Mouse (Mus musculus) ES-Bruce4 (cell line): ENCODE results near the gene Olfr1291-ps1. TPM values are rescaled to one million over a fixed set of nuclear protein-coding genes. Genes with fewer than 3 reads are reported as not detected.

Experiments
- H3K27ac ChIP-seq: 2 replicates; pipeline ENCODE4 v1.5.1; 2012; ENCODE audit warnings: low read length, inconsistent platforms; ENCODE audit not compliant: insufficient read depth
- H3K27me3 ChIP-seq: 2 replicates; pipeline ENCODE4 v1.6.1; 2012; ENCODE audit warnings: mild to moderate bottlenecking, low read length, inconsistent platforms; ENCODE audit not compliant: control insufficient read depth, poor library complexity, insufficient read depth, severe bottlenecking
- H3K36me3 ChIP-seq: 2 replicates; pipeline ENCODE4 v1.6.1; 2012; ENCODE audit warnings: inconsistent platforms, mild to moderate bottlenecking, low read length, moderate library complexity; ENCODE audit not compliant: control insufficient read depth, poor library complexity, insufficient read depth, severe bottlenecking
- H3K4me1 ChIP-seq: one replicate; pipeline ENCODE4 v1.8.1; 2011; ENCODE audit warnings: low read length; ENCODE audit not compliant: control insufficient read depth, insufficient read depth
- H3K4me3 ChIP-seq: 2 replicates; pipeline ENCODE4 v1.5.1; 2011; ENCODE audit warnings: low read depth, mild to moderate bottlenecking, low read length
- H3K9ac ChIP-seq: 2 replicates; pipeline ENCODE4 v1.6.1; 2012; ENCODE audit warnings: low read depth, mild to moderate bottlenecking, inconsistent platforms; ENCODE audit not compliant: poor library complexity, severe bottlenecking
- H3K9me3 ChIP-seq: replicated peaks from 2 replicates; pipeline ENCODE4 v1.6.1; 2012; ENCODE audit warnings: mild to moderate bottlenecking, low read length, inconsistent platforms; ENCODE audit not compliant: control insufficient read depth, poor library complexity, insufficient read depth, severe bottlenecking
- CTCF ChIP-seq: IDR thresholded peaks from one replicate; pipeline ENCODE4 v1.8.1; 2011; ENCODE audit warnings: low read depth, low read length
- EP300 ChIP-seq: IDR thresholded peaks from 2 replicates; pipeline ENCODE4 v1.6.1; 2011; ENCODE audit warnings: low read depth, low read length; ENCODE audit not compliant: insufficient read depth
- POLR2A ChIP-seq: IDR thresholded peaks from one replicate; pipeline ENCODE4 v1.8.1; 2011; ENCODE audit warnings: low read length; ENCODE audit not compliant: insufficient read depth
- polyA plus RNA-seq: library from polyadenylated mRNA; stranded (reverse); fragments of >200 nt; gene quantifications from 2 replicates; pipeline ENCODE4 v1.2.4, GENCODE M21; 2011; ENCODE audit warnings: low read depth; ENCODE audit not compliant: missing spikeins, insufficient read depth, insufficient read length

Gene Olfr1291-ps1
- not detected in 2 replicates for polyA plus RNA-seq

GRCm38 (mm10) chr2:111496880-111497279 is at the start of gene Olfr1291-ps1:
Gene Olfr1291-ps1 (plus strand): TSS chr2:111497180.
- Histone ChIP-seq H3K4me1 (no peaks in the 10 kb centered on the region), H3K9ac (no peak within 1 kb of the TSS), H3K9me3 (no peaks in the 10 kb centered on the region), H3K27ac (no peak within 1 kb of the TSS), H3K36me3 (no peaks in the 10 kb centered on the region), H3K27me3 (no peaks in the 10 kb centered on the region), H3K4me3 (no peak within 1 kb of the TSS)
- TF ChIP-seq CTCF: no peak
- no peak for TF ChIP-seq EP300
- no peak for TF ChIP-seq POLR2A

- H3K4me1 ChIP-seq: no peaks in the 10 kb centered on the region
- H3K4me3 ChIP-seq: no peak within 1 kb of the TSS
- no peak within 1 kb of the TSS for H3K27ac ChIP-seq
- no peak within 1 kb of the TSS for H3K9ac ChIP-seq
- no peak for TF ChIP-seq EP300
- TF ChIP-seq POLR2A: no peak
- no peak for TF ChIP-seq CTCF
- no peaks in the 10 kb centered on the region for H3K27me3 ChIP-seq
- H3K36me3 ChIP-seq: no peaks in the 10 kb centered on the region
- H3K9me3 ChIP-seq: no peaks in the 10 kb centered on the region
Measured at GRCm38 (mm10) chr2:111448842-111449241, 48.1 kb upstream of the Olfr1291-ps1 start, which contains the start of gene Olfr1287. Gene Olfr1287 (plus strand): TSS chr2:111449142.

GRCm38 (mm10) chr2:111473801-111474200 is 23.2 kb upstream of the Olfr1291-ps1 start, which contains the start of gene Olfr1288:
Gene Olfr1288 (plus strand): TSS chr2:111474101.
- TF ChIP-seq CTCF: no peak
- TF ChIP-seq POLR2A: no peak
- TF ChIP-seq EP300: no peak
- Histone ChIP-seq H3K9ac (no peak within 1 kb of the TSS), H3K27me3 (no peaks in the 10 kb centered on the region), H3K36me3 (no peaks in the 10 kb centered on the region), H3K27ac (no peak within 1 kb of the TSS), H3K9me3 (no peaks in the 10 kb centered on the region), H3K4me1 (no peaks in the 10 kb centered on the region), H3K4me3 (no peak within 1 kb of the TSS)

- no peaks in the 10 kb centered on the region for H3K27me3 ChIP-seq
Measured at GRCm38 (mm10) chr2:111480519-111480918, 16.5 kb upstream of the Olfr1291-ps1 start, which contains the start of gene Olfr1289. Gene Olfr1289 (plus strand): TSS chr2:111480819.

GRCm38 (mm10) chr2:111493729-111494128 is 3.3 kb upstream of the Olfr1291-ps1 start, which contains the start of gene Olfr1290:
Gene Olfr1290 (minus strand): TSS chr2:111493829.
- Histone ChIP-seq H3K27me3 (no peaks in the 10 kb centered on the region), H3K36me3 (no peaks in the 10 kb centered on the region), H3K9ac (no peak within 1 kb of the TSS), H3K4me3 (no peak within 1 kb of the TSS), H3K27ac (no peak within 1 kb of the TSS), H3K4me1 (no peaks in the 10 kb centered on the region), H3K9me3 (no peaks in the 10 kb centered on the region)
- TF ChIP-seq EP300: no peak

More at GRCm38 (mm10) chr2:111480519-111480918, 16.5 kb upstream of the Olfr1291-ps1 start, which contains the start of gene Olfr1289:
- H3K9ac ChIP-seq: no peak within 1 kb of the TSS
- H3K36me3 ChIP-seq: no peaks in the 10 kb centered on the region
- no peak within 1 kb of the TSS for H3K4me3 ChIP-seq
- no peaks in the 10 kb centered on the region for H3K9me3 ChIP-seq
- TF ChIP-seq EP300: no peak
- no peak for TF ChIP-seq POLR2A
- TF ChIP-seq CTCF: no peak
- no peak within 1 kb of the TSS for H3K27ac ChIP-seq
- H3K4me1 ChIP-seq: no peaks in the 10 kb centered on the region

GRCm38 (mm10) chr2:111517451-111517850 is 20.5 kb downstream of the Olfr1291-ps1 start:
- Histone ChIP-seq H3K9ac (no peak overlapping the region), H3K4me1 (no peaks in the 10 kb centered on the region), H3K4me3 (no peak overlapping the region), H3K36me3 (no peaks in the 10 kb centered on the region), H3K9me3 (peaks cover 7% of the 10 kb centered on the region), H3K27ac (no peak overlapping the region), H3K27me3 (no peaks in the 10 kb centered on the region)
- no peak for TF ChIP-seq POLR2A
- TF ChIP-seq CTCF: no peak
- TF ChIP-seq EP300: no peak
